In genomic region chr5:135023344-135024173, GRCm38 (mm10) we compare ENCODE assay signal across 8 mouse cellular contexts. TPM values are rescaled to one million over a fixed set of nuclear protein-coding genes. Genes with fewer than 3 reads are reported as not detected.
DNase-seq lines count a peak whose midpoint lies in the region; ATAC-seq and TF ChIP-seq lines count a peak whose summit lies in the region.

Stx1a (plus strand) TSS chr5:135023482.

- under 1% methylated on average over 61 of the region's 61 CpGs for WGBS in embryonic facial prominence, embryonic 12.5 days
- under 1% methylated on average over 60 of the region's 61 CpGs for WGBS in midbrain, postnatal 0 days

- DNase-seq in A20 (ENCODE audit: low read depth, low spot score) (peak; percentile 94), liver (peak; percentile 93)
- DNase-seq in adrenal gland, postnatal 14 days, result peak; percentile 92
- peak; percentile 90 to 91 for DNase-seq in heart, adult 9 months (ENCODE audit: low spot score in 2 of 2)
- DNase-seq in kidney, adult 9 months, result peak; percentile 76
- DNase-seq in midbrain, postnatal 0 days (ENCODE audit: low spot score), result peak; percentile 90
- peak; percentile 74 to 78 for DNase-seq in spleen, postnatal 4 days (ENCODE audit: low spot score in 2 of 2)

- peaks cover 27% of the 10 kb centered on the region for H3K4me1 ChIP-seq in embryonic facial prominence, embryonic 12.5 days
- peaks cover 18% of the 10 kb centered on the region; the same call in 1 of the 2 replicates for H3K4me1 ChIP-seq in midbrain, postnatal 0 days (ENCODE audit: insufficient read depth, low read length)

- H3K36me3 ChIP-seq in embryonic facial prominence, embryonic 12.5 days, result no peaks in the 10 kb centered on the region
- H3K36me3 ChIP-seq in midbrain, postnatal 0 days (ENCODE audit: insufficient read depth, low read length), result no peaks in the 10 kb centered on the region

- H3K9ac ChIP-seq in embryonic facial prominence, embryonic 12.5 days, result peak within 1 kb of the TSS; percentile 75
- peak within 1 kb of the TSS; percentile 77 for H3K9ac ChIP-seq in midbrain, postnatal 0 days (replicated peaks; ENCODE audit: low read length, poor library complexity, severe bottlenecking)

- no peaks in the 10 kb centered on the region for H3K27me3 ChIP-seq in embryonic facial prominence, embryonic 12.5 days
- no peaks in the 10 kb centered on the region for H3K27me3 ChIP-seq in midbrain, postnatal 0 days (ENCODE audit: insufficient read depth, low read length)

- peak within 1 kb of the TSS; percentile 98 for H3K4me2 ChIP-seq in embryonic facial prominence, embryonic 12.5 days (replicated peaks)
- H3K4me2 ChIP-seq in midbrain, postnatal 0 days (ENCODE audit: low read depth, low read length, poor library complexity, severe bottlenecking), result peak within 1 kb of the TSS; percentile 93

- 0 out of 2 replicates have a peak within 1 kb of the TSS, but pooled peaks have one; percentile 25 for H3K27ac ChIP-seq in embryonic facial prominence, embryonic 12.5 days
- 0 out of 2 replicates have a peak within 1 kb of the TSS, but pooled peaks have one; percentile 47 for H3K27ac ChIP-seq in midbrain, postnatal 0 days (ENCODE audit: low read depth, low read length)

- H3K4me3 ChIP-seq in embryonic facial prominence, embryonic 12.5 days, result peak within 1 kb of the TSS; percentile 67
- peak within 1 kb of the TSS; percentile 70 for H3K4me3 ChIP-seq in midbrain, postnatal 0 days (ENCODE audit: low read depth, low read length)

- ATAC-seq in embryonic facial prominence, embryonic 12.5 days (ENCODE audit: insufficient number of reproducible peaks, insufficient read depth, low FRiP score, low TSS enrichment), result peak; percentile 81
- peak; percentile 86 for ATAC-seq in midbrain, postnatal 0 days (ENCODE audit: low FRiP score)

- H3K9me3 ChIP-seq in embryonic facial prominence, embryonic 12.5 days, result no peaks in the 10 kb centered on the region
- no peaks in the 10 kb centered on the region for H3K9me3 ChIP-seq in midbrain, postnatal 0 days (ENCODE audit: low read length)

- TF ChIP-seq CTCF in midbrain, postnatal 0 days (IDR thresholded peaks at IDR 0.05), result no peak

RNA-seq across cellular contexts. Expression of gene Stx1a, which starts in this region (rescaled TPM):
- 5.9 and 10.9 TPM in 2 replicates for total RNA-seq in adrenal gland, postnatal 14 days (2021)
- polyA plus RNA-seq in embryonic facial prominence, embryonic 12.5 days (2016; fragmentation: Nextera tagmentation; extraction: Ambion mirVana), result 20.4 and 20.7 TPM in 2 replicates
- 165 and 175 TPM in 2 replicates for total RNA-seq in midbrain, postnatal 0 days (2014; rRNA removed)
- polyA plus RNA-seq in midbrain, postnatal 0 days (2015; fragmentation: Nextera tagmentation; extraction: Ambion mirVana), result 190 and 202 TPM in 2 replicates

Comparison
In these comparisons a context has a peak if more than half of its experiments do, and no peak if none do; other contexts are left out.
1. Peak in every context shown above with its lines: DNase-seq, ATAC-seq, H3K4me3 ChIP-seq and H3K27ac ChIP-seq.
2. RNA of gene Stx1a (total RNA-seq): 165 to 175 TPM in midbrain, postnatal 0 days; 5.9 to 10.9 TPM in adrenal gland, postnatal 14 days; every median in the first group is over 10 times any median in the second.